23 mouse cellular contexts compared by ENCODE assay signal in the genomic region with DNA sequence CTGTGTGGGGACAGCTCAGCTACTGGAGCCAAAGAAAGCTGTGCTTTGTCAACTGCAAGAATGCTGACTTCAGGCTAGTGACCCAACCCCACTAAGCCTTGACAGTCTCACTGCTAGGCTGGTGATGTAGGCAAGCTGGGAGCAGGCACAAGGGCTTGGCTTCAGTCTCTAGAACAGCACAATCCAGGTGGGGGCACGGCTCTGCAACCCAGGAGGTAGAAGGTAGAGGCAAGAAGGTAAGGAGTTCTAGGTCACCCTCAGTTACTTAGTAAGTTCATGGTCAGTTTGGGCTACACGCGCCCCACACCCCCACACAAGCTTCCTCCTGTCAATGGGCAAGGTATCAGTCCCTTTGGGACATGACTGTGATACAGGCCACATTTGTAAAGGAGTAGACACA. TPM values are rescaled to one million over a fixed set of nuclear protein-coding genes. Genes with fewer than 3 reads are reported as not detected.
A peak's percentile ranks its signal among the peaks of the same experiment; 100 is the strongest.
DNase-seq lines count a peak whose midpoint lies in the region; ATAC-seq lines count a peak whose summit lies in the region.
"Had no signal": no experiment of that assay in that cellular context is flagged by ENCODE, and none has a peak within 500 bp of the region (broad histone marks: within the 10 kb centered on the region; RNA-seq: fewer than 3 reads in every experiment).

No protein-coding gene starts in this region.

- no peaks in the 10 kb centered on the region for H3K4me1 ChIP-seq in liver, embryonic 11.5 days (replicated peaks; ENCODE audit: control insufficient read depth, insufficient read depth, low read length)
- H3K4me1 ChIP-seq: forebrain, embryonic 13.5 days had no signal

- no peak overlapping the region for H3K4me2 ChIP-seq in liver, embryonic 11.5 days
- H3K4me2 ChIP-seq: embryonic facial prominence, embryonic 13.5 days; forebrain, embryonic 13.5 days; hindbrain, embryonic 14.5 days had no signal

- intact Hi-C loops in heart, postnatal 36 days (cut with DNase I): no loop called here

- H3K9ac ChIP-seq in liver, embryonic 11.5 days (ENCODE audit: low read depth, low read length): no peak overlapping the region
- H3K9ac ChIP-seq: embryonic facial prominence, embryonic 13.5 days; forebrain, embryonic 13.5 days; hindbrain, embryonic 14.5 days had no signal

- no peak overlapping the region for H3K4me3 ChIP-seq in liver, embryonic 11.5 days (ENCODE audit: low read depth, low read length)
- H3K4me3 ChIP-seq: embryonic facial prominence, embryonic 13.5 days; forebrain, embryonic 13.5 days; gastrocnemius, adult 2 months; hindbrain, embryonic 10.5 days had no signal

- no peak for ATAC-seq in liver, embryonic 11.5 days (replicated peaks; ENCODE audit: low FRiP score)
- ATAC-seq: forebrain, embryonic 13.5 days had no signal

- DNase-seq in heart, adult 11 months: peak; percentile 69
- no peak for DNase-seq in heart, postnatal 36 days
- peak; percentile 23 for DNase-seq in liver, embryonic 11.5 days (ENCODE audit: low spot score)
- DNase-seq in liver: no peak
- peak; percentile 11 to 47 for DNase-seq in urinary bladder, postnatal 4 days (ENCODE audit: low spot score in 2 of 2)
- DNase-seq in urinary bladder, adult 18-20 months (ENCODE audit: low spot score in 2 of 2): no peak
- DNase-seq in right cerebral cortex, postnatal 4 days: no peak
- DNase-seq: adrenal gland, postnatal 10 days; cerebellum, adult 11-12 months; cerebellum, adult 9-10 months; cerebellum, postnatal 25 days; gastrocnemius, adult 2 months; gastrocnemius, postnatal 25 days; heart, postnatal 10 days had no signal

- H3K27ac ChIP-seq in liver, embryonic 11.5 days (ENCODE audit: low read depth, low read length): no peak overlapping the region
- H3K27ac ChIP-seq: embryonic facial prominence, embryonic 13.5 days; forebrain, embryonic 13.5 days; gastrocnemius, adult 2 months; hindbrain, embryonic 10.5 days; hindbrain, embryonic 14.5 days had no signal

- 79% methylated on average over 3 of the region's 3 CpGs for WGBS in liver, embryonic 11.5 days

- H3K9me3 ChIP-seq in liver, embryonic 11.5 days (ENCODE audit: control insufficient read depth, low read length): no peaks in the 10 kb centered on the region
- H3K9me3 ChIP-seq: embryonic facial prominence, embryonic 13.5 days; forebrain, embryonic 13.5 days; hindbrain, embryonic 10.5 days had no signal

- H3K36me3 ChIP-seq in liver, embryonic 11.5 days (ENCODE audit: control insufficient read depth, insufficient read depth, low read length): no peaks in the 10 kb centered on the region
- H3K36me3 ChIP-seq: embryonic facial prominence, embryonic 13.5 days; hindbrain, embryonic 10.5 days had no signal

- no peaks in the 10 kb centered on the region for H3K27me3 ChIP-seq in liver, embryonic 11.5 days (replicated peaks; ENCODE audit: control insufficient read depth, insufficient read depth, low read length)
- H3K27me3 ChIP-seq: embryonic facial prominence, embryonic 13.5 days; forebrain, embryonic 13.5 days had no signal

RNA-seq across cellular contexts. Expression of gene 1700021F07Rik, which starts 54.2 kb away (rescaled TPM):
- not detected for total RNA-seq in heart, postnatal 36 days (2021)
- polyA plus RNA-seq in liver, embryonic 11.5 days (2014; fragmentation: Nextera tagmentation; extraction: Ambion mirVana): not detected in 2 replicates
- total RNA-seq: adrenal gland, postnatal 10 days; gastrocnemius, adult 2 months; gastrocnemius, postnatal 25 days; granulocyte monocyte progenitor cell, adult 5-6 weeks; heart, postnatal 10 days; MEL had no signal
- polyA plus RNA-seq: C2C12; cortical plate, adult 2 months; embryonic facial prominence, embryonic 13.5 days; forebrain, embryonic 13.5 days; heart, embryonic 14.5 days; hindbrain, embryonic 10.5 days; hindbrain, embryonic 14.5 days had no signal

Comparison
In these comparisons a context has a peak if more than half of its experiments do, and no peak if none do; other contexts are left out.
1. DNase-seq: peak in heart, adult 11 months (single experiment), liver, embryonic 11.5 days (single experiment) and urinary bladder, postnatal 4 days (2 of 2); none in heart, postnatal 36 days (0 of 2), liver (single experiment), urinary bladder, adult 18-20 months (0 of 2) and right cerebral cortex, postnatal 4 days (single experiment).